Mouse (Mus musculus) megakaryocyte, embryonic 14.5 days (primary cell): ENCODE data around the gene Olfr1024. TPM values are rescaled to one million over a fixed set of nuclear protein-coding genes. Genes with fewer than 3 reads are reported as not detected.

Source experiments
- H3K27me3 ChIP-seq: replicated peaks from 2 replicates; pipeline ENCODE3; 2012; ENCODE audit warnings: inconsistent platforms
- H3K36me3 ChIP-seq: replicated peaks from 2 replicates; pipeline ENCODE3; 2012; ENCODE audit warnings: low read length, inconsistent platforms, mixed read lengths
- H3K4me1 ChIP-seq: 2 replicates; pipeline ENCODE4 v1.6.1; 2012; ENCODE audit warnings: inconsistent platforms
- H3K4me3 ChIP-seq: replicated peaks from 2 replicates; pipeline ENCODE3; 2012; ENCODE audit warnings: moderate library complexity, mild to moderate bottlenecking, inconsistent platforms
- H3K9me3 ChIP-seq: 2 replicates; pipeline ENCODE4 v1.6.1; 2012; ENCODE audit warnings: inconsistent platforms
- FLI1 ChIP-seq: IDR thresholded peaks from 2 replicates; pipeline ENCODE4 v1.6.1; 2012; ENCODE audit warnings: low read length, inconsistent platforms, mixed read lengths
- GATA1 ChIP-seq: IDR thresholded peaks from 3 replicates; pipeline ENCODE4 v1.6.1; 2012; ENCODE audit warnings: mixed read lengths, low read length, inconsistent platforms, borderline replicate concordance
- polyA plus RNA-seq: library from polyadenylated mRNA; stranded (reverse); fragments of >175 nt; gene quantifications from 2 replicates; pipeline ENCODE4 v1.2.3, GENCODE M21; 2012; ENCODE audit warnings: low replicate concordance; ENCODE audit not compliant: insufficient read depth

The Olfr1024 gene
- polyA plus RNA-seq = not detected in 2 replicates

DNA sequence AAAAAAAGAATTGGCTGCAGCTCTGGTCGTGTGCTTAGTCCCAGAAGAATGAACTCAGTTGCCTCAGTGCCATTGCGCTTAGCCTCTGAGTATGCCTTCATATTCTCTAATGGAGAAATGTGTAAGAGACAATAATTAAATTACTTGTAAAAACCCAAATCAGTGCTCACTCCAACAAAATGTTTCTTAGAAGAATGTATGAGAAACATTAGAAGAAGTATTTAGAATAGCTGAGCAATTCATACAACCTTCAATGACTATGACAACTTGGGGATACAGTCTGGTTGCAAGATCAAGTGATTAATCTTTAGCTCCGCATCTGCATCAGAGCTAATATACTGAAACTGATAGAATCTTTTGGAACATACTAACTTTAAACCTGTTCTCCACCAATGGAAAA, at the start of gene Olfr1024:
Olfr1024 (minus strand) TSS at position 101 of the 400 bp plus-strand sequence.
- TF ChIP-seq GATA1 (no peak), FLI1 (no peak)
- no peaks in the 10 kb centered on the region for H3K27me3 ChIP-seq
- no peak within 1 kb of the TSS for H3K4me3 ChIP-seq
- no peaks in the 10 kb centered on the region for H3K4me1 ChIP-seq
- H3K9me3 ChIP-seq = no peaks in the 10 kb centered on the region
- no peaks in the 10 kb centered on the region for H3K36me3 ChIP-seq

DNA sequence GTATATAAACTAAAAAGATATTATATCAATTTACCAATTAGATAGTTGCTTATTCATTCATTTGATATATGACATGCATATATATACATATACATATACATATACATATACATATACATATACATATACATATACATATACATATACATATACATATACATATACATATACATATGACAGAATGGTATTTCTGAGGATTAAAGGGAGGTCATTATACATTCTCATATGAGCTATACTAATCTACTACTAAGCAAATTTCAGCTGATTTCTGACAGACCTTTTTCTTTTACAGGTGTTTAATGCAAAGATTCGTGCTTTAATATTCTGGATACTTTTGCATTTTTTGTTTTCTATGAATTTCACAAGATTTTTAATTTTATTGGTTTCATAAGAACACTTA, 45.3 kb upstream of the Olfr1024 start, which contains the start of gene Olfr1028:
Olfr1028 (plus strand) TSS at position 301 of the 400 bp plus-strand sequence.
- Histone ChIP-seq H3K4me3 (no peak within 1 kb of the TSS), H3K9me3 (no peaks in the 10 kb centered on the region), H3K27me3 (no peaks in the 10 kb centered on the region), H3K4me1 (no peaks in the 10 kb centered on the region), H3K36me3 (no peaks in the 10 kb centered on the region)
- TF ChIP-seq GATA1 (no peak), FLI1 (no peak)

DNA sequence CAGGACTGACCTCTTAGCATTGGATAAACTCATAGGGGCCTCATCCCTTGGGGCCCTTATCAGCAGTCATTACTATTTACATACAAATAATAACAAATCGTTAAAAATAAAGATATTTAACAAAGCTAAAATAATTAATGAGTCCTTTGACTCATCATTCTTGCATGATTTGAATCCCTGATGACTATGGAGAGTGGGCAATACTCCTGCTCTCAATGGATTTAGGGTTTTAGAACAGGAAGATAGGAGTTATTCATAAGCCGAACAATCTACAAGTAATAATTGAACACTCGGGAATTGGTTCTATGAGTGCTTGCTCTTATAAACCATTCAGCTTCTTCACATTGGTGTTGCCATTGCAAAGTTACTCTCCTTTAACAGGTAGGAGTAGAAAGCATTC, 16.4 kb upstream of the Olfr1024 start, which contains the start of gene Olfr1026:
Olfr1026 (plus strand) TSS at position 301 of the 400 bp plus-strand sequence.
- Histone ChIP-seq H3K4me1 (no peaks in the 10 kb centered on the region), H3K36me3 (no peaks in the 10 kb centered on the region), H3K4me3 (no peak within 1 kb of the TSS), H3K27me3 (no peaks in the 10 kb centered on the region), H3K9me3 (no peaks in the 10 kb centered on the region)
- no peak for TF ChIP-seq FLI1
- TF ChIP-seq GATA1 = no peak

DNA sequence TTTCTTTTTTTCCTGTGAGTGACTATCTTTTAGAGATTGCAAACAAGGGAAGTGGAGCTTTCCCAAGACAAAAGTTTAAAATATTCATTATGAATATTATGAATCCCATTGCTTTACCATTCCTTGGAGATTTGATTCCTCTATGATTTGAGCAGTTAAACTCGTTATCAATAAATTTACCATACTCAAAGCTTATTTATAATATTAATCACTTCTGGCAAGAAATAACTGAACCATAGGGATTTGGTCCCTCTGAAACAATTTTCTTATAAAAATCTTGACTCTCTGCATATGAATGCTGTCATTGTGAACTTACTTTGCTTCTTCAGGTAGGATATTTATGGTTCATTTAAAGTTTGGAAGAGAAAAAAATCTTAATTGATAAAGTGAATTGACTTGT, 10.0 kb upstream of the Olfr1024 start, which contains the start of gene Olfr1025-ps1:
Olfr1025-ps1 (plus strand) TSS at position 301 of the 400 bp plus-strand sequence.
- TF ChIP-seq FLI1 (no peak), GATA1 (no peak)
- H3K4me1 ChIP-seq = no peaks in the 10 kb centered on the region
- H3K27me3 ChIP-seq = no peaks in the 10 kb centered on the region
- no peaks in the 10 kb centered on the region for H3K9me3 ChIP-seq
- no peaks in the 10 kb centered on the region for H3K36me3 ChIP-seq
- H3K4me3 ChIP-seq = no peak within 1 kb of the TSS

DNA sequence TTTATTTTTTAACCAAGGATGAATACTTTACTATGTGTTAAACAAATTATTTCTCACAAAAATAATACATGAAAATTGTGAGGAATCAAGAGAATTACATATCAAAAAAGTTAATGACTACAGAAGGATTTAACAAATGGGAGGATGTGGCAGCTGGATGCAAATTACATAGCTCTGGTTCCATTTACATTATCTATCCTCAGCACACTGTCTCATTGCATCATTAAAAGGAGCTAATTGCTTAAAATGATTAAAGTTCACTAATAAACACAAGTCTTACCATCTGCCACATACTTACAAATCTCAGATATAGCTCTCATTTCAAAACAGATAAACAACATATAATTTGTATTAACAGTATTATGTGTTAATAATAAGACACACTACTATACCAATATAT, 8.3 kb upstream of the Olfr1024 start:
- H3K4me1 ChIP-seq = no peaks in the 10 kb centered on the region
- no peak for TF ChIP-seq GATA1
- no peak for TF ChIP-seq FLI1
- no peaks in the 10 kb centered on the region for H3K36me3 ChIP-seq
- H3K4me3 ChIP-seq = no peak overlapping the region
- H3K27me3 ChIP-seq = no peaks in the 10 kb centered on the region
- H3K9me3 ChIP-seq = no peaks in the 10 kb centered on the region

DNA sequence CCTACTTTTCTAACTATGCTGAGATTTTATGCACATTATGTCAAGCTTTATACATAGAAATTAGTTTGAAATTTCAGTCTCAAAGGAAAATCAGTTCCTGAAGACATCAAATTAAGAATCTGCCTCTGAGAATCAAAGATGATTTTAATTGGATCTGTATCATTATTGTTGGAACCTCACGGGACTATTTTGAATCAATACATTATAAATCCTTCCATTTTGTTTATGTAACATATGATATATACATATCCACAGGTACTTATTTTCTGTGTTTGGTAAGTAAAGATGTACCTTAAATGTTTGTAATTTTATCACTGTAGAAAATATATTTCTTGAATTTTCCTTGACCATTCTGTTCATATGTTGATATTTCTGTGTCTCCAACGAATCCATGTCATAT, 19.5 kb downstream of the Olfr1024 start, which contains the start of gene Olfr1023:
Olfr1023 (plus strand) TSS at position 301 of the 400 bp plus-strand sequence.
- no peaks in the 10 kb centered on the region for H3K4me1 ChIP-seq
- H3K27me3 ChIP-seq = no peaks in the 10 kb centered on the region
- H3K36me3 ChIP-seq = no peaks in the 10 kb centered on the region
- H3K9me3 ChIP-seq = no peaks in the 10 kb centered on the region
- H3K4me3 ChIP-seq = no peak within 1 kb of the TSS
- TF ChIP-seq FLI1 (no peak), GATA1 (no peak)

DNA sequence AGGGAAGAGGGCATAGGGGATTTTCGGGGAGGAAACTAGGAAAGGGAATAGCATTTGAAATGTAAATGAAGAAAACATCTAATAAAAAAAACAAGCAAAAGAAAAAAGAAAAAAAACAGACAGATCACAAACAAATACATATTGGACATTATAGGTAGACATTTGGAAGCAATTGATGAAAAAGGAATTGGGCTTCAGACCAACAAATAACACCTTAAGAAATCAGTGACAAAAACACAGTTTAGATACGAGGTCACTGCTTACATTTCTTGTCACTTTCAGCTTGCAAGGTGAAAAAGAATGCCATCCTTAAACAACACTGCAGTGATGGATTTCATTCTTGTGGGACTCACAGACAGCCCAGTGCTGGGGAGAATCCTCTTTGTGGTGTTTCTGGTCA, 36.6 kb downstream of the Olfr1024 start, which contains the start of gene Olfr1022:
Olfr1022 (plus strand) TSS at position 301 of the 400 bp plus-strand sequence.
- TF ChIP-seq FLI1 = no peak
- TF ChIP-seq GATA1 = no peak
- Histone ChIP-seq H3K4me1 (no peaks in the 10 kb centered on the region), H3K9me3 (no peaks in the 10 kb centered on the region), H3K4me3 (no peak within 1 kb of the TSS), H3K36me3 (no peaks in the 10 kb centered on the region), H3K27me3 (no peaks in the 10 kb centered on the region)

Other genes starting within 250 kb of the Olfr1024 start
- not detected in 2 replicates for gene Olfr154, start 240.6 kb downstream of the Olfr1024 start, polyA plus RNA-seq
- gene Olfr1006, start 226.3 kb downstream of the Olfr1024 start, polyA plus RNA-seq = not detected in 2 replicates
- gene Olfr1008, start 215.6 kb downstream of the Olfr1024 start, polyA plus RNA-seq = not detected in 2 replicates
- not detected in 2 replicates for gene Olfr1009, start 189.6 kb downstream of the Olfr1024 start, polyA plus RNA-seq
- gene Olfr1012, start 142.3 kb downstream of the Olfr1024 start, polyA plus RNA-seq = not detected in 2 replicates
- gene Olfr1013, start 138.0 kb downstream of the Olfr1024 start, polyA plus RNA-seq = 0.03 TPM in 1 of 2 replicates, not detected in the other
- gene Olfr1014, start 132.3 kb downstream of the Olfr1024 start, polyA plus RNA-seq = not detected in 2 replicates
- gene Olfr1015, start 123.0 kb downstream of the Olfr1024 start, polyA plus RNA-seq = not detected in 2 replicates
- not detected in 2 replicates for gene Olfr1016, start 102.5 kb downstream of the Olfr1024 start, polyA plus RNA-seq
- gene Olfr1018, start 86.6 kb downstream of the Olfr1024 start, polyA plus RNA-seq = not detected in 2 replicates
- not detected in 2 replicates for gene Olfr1019, start 59.6 kb downstream of the Olfr1024 start, polyA plus RNA-seq
- not detected in 2 replicates for gene Olfr1020, start 58.0 kb downstream of the Olfr1024 start, polyA plus RNA-seq
- not detected in 2 replicates for gene Olfr1022, start 36.5 kb downstream of the Olfr1024 start, polyA plus RNA-seq
- gene Olfr1023, start 19.4 kb downstream of the Olfr1024 start, polyA plus RNA-seq = not detected in 2 replicates
- gene Olfr1025-ps1, start 10.1 kb upstream of the Olfr1024 start, polyA plus RNA-seq = not detected in 2 replicates
- not detected in 2 replicates for gene Olfr1026, start 16.5 kb upstream of the Olfr1024 start, polyA plus RNA-seq
- not detected in 2 replicates for gene Olfr1028, start 45.4 kb upstream of the Olfr1024 start, polyA plus RNA-seq
- gene Olfr1029, start 68.8 kb upstream of the Olfr1024 start, polyA plus RNA-seq = not detected in 2 replicates
- gene Olfr1030, start 74.2 kb upstream of the Olfr1024 start, polyA plus RNA-seq = not detected in 2 replicates
- not detected in 2 replicates for gene Olfr1031, start 85.3 kb upstream of the Olfr1024 start, polyA plus RNA-seq
- gene Olfr1032, start 100.5 kb upstream of the Olfr1024 start, polyA plus RNA-seq = not detected in 2 replicates
- not detected in 2 replicates for gene Olfr1033, start 115.6 kb upstream of the Olfr1024 start, polyA plus RNA-seq
- gene Olfr1034, start 140.8 kb upstream of the Olfr1024 start, polyA plus RNA-seq = not detected in 2 replicates
- gene Olfr1036, start 168.9 kb upstream of the Olfr1024 start, polyA plus RNA-seq = not detected in 2 replicates
- gene Olfr1037, start 182.3 kb upstream of the Olfr1024 start, polyA plus RNA-seq = not detected in 2 replicates
- not detected in 2 replicates for gene Olfr1039, start 230.9 kb upstream of the Olfr1024 start, polyA plus RNA-seq
- gene Olfr1040, start 241.7 kb upstream of the Olfr1024 start, polyA plus RNA-seq = not detected in 2 replicates